Mouse (Mus musculus) thymus, adult 2 months (tissue): Measurements from ENCODE around the gene Fam53b. TPM values are rescaled to one million over a fixed set of nuclear protein-coding genes. Genes with fewer than 3 reads are reported as not detected.

Experiments used
- DNase-seq: peaks from one replicate; pipeline ENCODE4 v3.0.0; 2021
- H3K27ac ChIP-seq: fragments of 200-500 bp; 2 replicates; pipeline ENCODE4 v1.5.1; 2012; ENCODE audit warnings: low read length, control low read depth; ENCODE audit not compliant: control insufficient read depth, insufficient read depth
- H3K27me3 ChIP-seq: fragments of 200-500 bp; 2 replicates; pipeline ENCODE4 v1.6.1; 2012; ENCODE audit warnings: mild to moderate bottlenecking, low read length, moderate library complexity, mixed read lengths; ENCODE audit not compliant: control insufficient read depth, insufficient read depth
- H3K36me3 ChIP-seq: fragments of 200-500 bp; 2 replicates; pipeline ENCODE4 v1.6.1; 2012; ENCODE audit warnings: mild to moderate bottlenecking, low read length, moderate library complexity; ENCODE audit not compliant: control insufficient read depth, insufficient read depth
- H3K4me1 ChIP-seq: fragments of 200-500 bp; replicated peaks from 2 replicates; pipeline ENCODE4 v1.6.1; 2012; ENCODE audit warnings: low read length; ENCODE audit not compliant: control insufficient read depth, insufficient read depth
- H3K4me3 ChIP-seq: fragments of 200-500 bp; 2 replicates; pipeline ENCODE4 v1.5.1; 2012; ENCODE audit warnings: mild to moderate bottlenecking, low read length, control low read depth, moderate library complexity; ENCODE audit not compliant: control insufficient read depth, insufficient read depth
- CTCF ChIP-seq: fragments of 200-500 bp; IDR thresholded peaks from 2 replicates; pipeline ENCODE4 v1.5.1; 2012; ENCODE audit warnings: mild to moderate bottlenecking, control low read depth, low read length, moderate library complexity, borderline replicate concordance; ENCODE audit not compliant: control insufficient read depth, poor library complexity, insufficient read depth; ENCODE audit errors: extremely low read depth
- POLR2A ChIP-seq: fragments of 200-500 bp; IDR thresholded peaks from 2 replicates; pipeline ENCODE4 v1.6.1; 2012; ENCODE audit warnings: mild to moderate bottlenecking, low read length, control low read depth, moderate library complexity; ENCODE audit not compliant: control insufficient read depth, poor library complexity, insufficient read depth; ENCODE audit errors: extremely low read depth
- WGBS: fragments of 180-500 bp; shearing (Covaris S2); methylation state at CpG from one replicate; pipeline ENCODE4 v1.1.7; 2018; 5-methylcytosine and 5-hydroxymethylcytosine counted together
- polyA plus RNA-seq: library from polyadenylated mRNA; depleted of rRNA; stranded (reverse); fragments of >200 nt; gene quantifications from 2 replicates; pipeline ENCODE4 v1.2.3, GENCODE M21; 2012

Gene Fam53b
- polyA plus RNA-seq, 1 experiment: 104 TPM

- no peak overlapping the region for H3K4me3 ChIP-seq
- H3K27me3 ChIP-seq: no peaks in the 10 kb centered on the region
- no peak for DNase-seq
- no peak for TF ChIP-seq POLR2A
- no peak for TF ChIP-seq CTCF
- H3K4me1 ChIP-seq: peaks cover 9% of the 10 kb centered on the region
- no peak overlapping the region for H3K27ac ChIP-seq
- 96% methylated on average over 8 of the region's 8 CpGs for WGBS
- peaks cover under 1% of the 10 kb centered on the region for H3K36me3 ChIP-seq
Measured at GRCm38 (mm10) chr7:132720562-132720961, 93.1 kb downstream of the Fam53b start.

- H3K27ac ChIP-seq: no peak overlapping the region
Measured at GRCm38 (mm10) chr7:132719570-132719969, 94.1 kb downstream of the Fam53b start.

GRCm38 (mm10) chr7:132715259-132715658 is 98.4 kb downstream of the Fam53b start:
- no peak overlapping the region for H3K4me3 ChIP-seq
- H3K36me3 ChIP-seq: peaks cover 21% of the 10 kb centered on the region
- H3K4me1 ChIP-seq: peaks cover 8% of the 10 kb centered on the region; the same call in 1 of the 2 replicates
- no peak overlapping the region for H3K27ac ChIP-seq
- 96% methylated on average over 4 of the region's 4 CpGs for WGBS
- no peak for DNase-seq
- no peak for TF ChIP-seq CTCF
- no peak for TF ChIP-seq POLR2A
- no peaks in the 10 kb centered on the region for H3K27me3 ChIP-seq

More at GRCm38 (mm10) chr7:132719570-132719969, 94.1 kb downstream of the Fam53b start:
- peaks cover 11% of the 10 kb centered on the region for H3K36me3 ChIP-seq
- H3K27me3 ChIP-seq: no peaks in the 10 kb centered on the region
- TF ChIP-seq POLR2A: no peak
- no peak overlapping the region for H3K4me3 ChIP-seq
- 95% methylated on average over 4 of the region's 4 CpGs for WGBS
- DNase-seq: no peak
- H3K4me1 ChIP-seq: peaks cover 9% of the 10 kb centered on the region

GRCm38 (mm10) chr7:132714236-132714923 is 99.3 kb downstream of the Fam53b start:
- WGBS: 60% methylated on average over 6 of the region's 6 CpGs
- peaks cover 21% of the 10 kb centered on the region for H3K36me3 ChIP-seq
- no peak for DNase-seq

GRCm38 (mm10) chr7:132713483-132714126 is 100.1 kb downstream of the Fam53b start:
- H3K36me3 ChIP-seq: peaks cover 21% of the 10 kb centered on the region
- no peaks in the 10 kb centered on the region for H3K27me3 ChIP-seq
- TF ChIP-seq CTCF: no peak
- H3K4me1 ChIP-seq: peaks cover 8% of the 10 kb centered on the region; the same call in 1 of the 2 replicates
- WGBS: 48% methylated on average over 8 of the region's 8 CpGs
- DNase-seq: no peak
- H3K4me3 ChIP-seq: no peak overlapping the region
- peak overlapping the region; percentile 29; the same call in 1 of the 2 replicates for H3K27ac ChIP-seq

More at GRCm38 (mm10) chr7:132714236-132714923, 99.3 kb downstream of the Fam53b start:
- peaks cover 8% of the 10 kb centered on the region; the same call in 1 of the 2 replicates for H3K4me1 ChIP-seq
- H3K27me3 ChIP-seq: no peaks in the 10 kb centered on the region
- TF ChIP-seq POLR2A: no peak
- no peak for TF ChIP-seq CTCF
- H3K4me3 ChIP-seq: no peak overlapping the region
- no peak overlapping the region for H3K27ac ChIP-seq

- no peak overlapping the region for H3K27ac ChIP-seq
- H3K36me3 ChIP-seq: peaks cover 21% of the 10 kb centered on the region
- no peaks in the 10 kb centered on the region for H3K27me3 ChIP-seq
- no peak for DNase-seq
- no peak overlapping the region for H3K4me3 ChIP-seq
- WGBS: 83% methylated on average over 7 of the region's 7 CpGs
- TF ChIP-seq POLR2A: no peak
- no peak for TF ChIP-seq CTCF
- H3K4me1 ChIP-seq: peaks cover 8% of the 10 kb centered on the region; the same call in 1 of the 2 replicates
Measured at GRCm38 (mm10) chr7:132712956-132713355, 100.7 kb downstream of the Fam53b start.
